11 mouse cellular contexts compared by ENCODE assay signal in genomic region chr7:19065896-19066295, GRCm38 (mm10). TPM values are rescaled to one million over a fixed set of nuclear protein-coding genes. Genes with fewer than 3 reads are reported as not detected.
DNase-seq lines count a peak whose midpoint lies in the region; ATAC-seq lines count a peak whose summit lies in the region.
"Had no signal": no experiment of that assay in that cellular context is flagged by ENCODE, and none has a peak within 500 bp of the region (broad histone marks: within the 10 kb centered on the region; RNA-seq: fewer than 3 reads in every experiment).

No protein-coding gene starts in this region.

- H3K9ac ChIP-seq in hindbrain, embryonic 12.5 days = no peak overlapping the region
- no peak overlapping the region for H3K9ac ChIP-seq in neural tube, embryonic 12.5 days
- H3K9ac ChIP-seq in intestine, embryonic 16.5 days (ENCODE audit: low read depth, low read length) = 0 out of 2 replicates have a peak overlapping the region, but pooled peaks have one; percentile 37
- no peak overlapping the region for H3K9ac ChIP-seq in stomach, embryonic 16.5 days (ENCODE audit: low read length)

- 47% methylated on average over 13 of the region's 13 CpGs for WGBS in hindbrain, embryonic 12.5 days
- 47% methylated on average over 13 of the region's 13 CpGs for WGBS in hindbrain, embryonic 10.5 days
- 45% methylated on average over 13 of the region's 13 CpGs for WGBS in neural tube, embryonic 12.5 days
- WGBS in intestine, embryonic 16.5 days = 45% methylated on average over 13 of the region's 13 CpGs
- WGBS in stomach, embryonic 16.5 days = 37% methylated on average over 13 of the region's 13 CpGs

- no peak for ATAC-seq in hindbrain, embryonic 12.5 days (ENCODE audit: low FRiP score)
- ATAC-seq in neural tube, embryonic 12.5 days (ENCODE audit: low FRiP score, low read depth) = no peak
- ATAC-seq in intestine, embryonic 16.5 days = no peak
- no peak for ATAC-seq in stomach, embryonic 16.5 days (ENCODE audit: insufficient read depth, low FRiP score)
- ATAC-seq: lung, postnatal 0 days had no signal

- peaks cover 41% of the 10 kb centered on the region for H3K27me3 ChIP-seq in hindbrain, embryonic 12.5 days
- H3K27me3 ChIP-seq in hindbrain, embryonic 10.5 days (ENCODE audit: insufficient read depth, poor library complexity, severe bottlenecking) = peaks cover 47% of the 10 kb centered on the region
- H3K27me3 ChIP-seq in neural tube, embryonic 12.5 days (replicated peaks) = peaks cover 33% of the 10 kb centered on the region
- H3K27me3 ChIP-seq in intestine, embryonic 16.5 days (replicated peaks; ENCODE audit: control insufficient read depth, insufficient read depth, low read length) = peaks cover 30% of the 10 kb centered on the region
- peaks cover 28% of the 10 kb centered on the region for H3K27me3 ChIP-seq in stomach, embryonic 16.5 days (ENCODE audit: control insufficient read depth, insufficient read depth, low read length)

- H3K36me3 ChIP-seq in hindbrain, embryonic 12.5 days = no peaks in the 10 kb centered on the region
- no peaks in the 10 kb centered on the region for H3K36me3 ChIP-seq in hindbrain, embryonic 10.5 days
- H3K36me3 ChIP-seq in neural tube, embryonic 12.5 days = no peaks in the 10 kb centered on the region
- no peaks in the 10 kb centered on the region for H3K36me3 ChIP-seq in intestine, embryonic 16.5 days (ENCODE audit: control insufficient read depth, insufficient read depth, low read length)
- no peaks in the 10 kb centered on the region for H3K36me3 ChIP-seq in stomach, embryonic 16.5 days (ENCODE audit: control insufficient read depth, insufficient read depth, low read length)

- H3K4me2 ChIP-seq in hindbrain, embryonic 12.5 days (replicated peaks) = no peak overlapping the region; the same call in 1 of the 2 replicates
- 0 out of 2 replicates have a peak overlapping the region, but pooled peaks have one; percentile 14 for H3K4me2 ChIP-seq in neural tube, embryonic 12.5 days (replicated peaks)
- no peak overlapping the region for H3K4me2 ChIP-seq in intestine, embryonic 16.5 days (ENCODE audit: low read depth, low read length)
- peak overlapping the region; percentile 29; the same call in 1 of the 2 replicates for H3K4me2 ChIP-seq in stomach, embryonic 16.5 days (ENCODE audit: low read depth, low read length)

- 0 out of 2 replicates have a peak, but pooled peaks cover 8% of the 10 kb centered on the region for H3K9me3 ChIP-seq in hindbrain, embryonic 12.5 days (replicated peaks)
- peaks cover 9% of the 10 kb centered on the region; the same call in 1 of the 2 replicates for H3K9me3 ChIP-seq in hindbrain, embryonic 10.5 days
- no peaks in the 10 kb centered on the region for H3K9me3 ChIP-seq in neural tube, embryonic 12.5 days
- no peaks in the 10 kb centered on the region for H3K9me3 ChIP-seq in intestine, embryonic 16.5 days (ENCODE audit: control insufficient read depth, low read length)
- no peaks in the 10 kb centered on the region for H3K9me3 ChIP-seq in stomach, embryonic 16.5 days (replicated peaks; ENCODE audit: control insufficient read depth, low read length)

- no peak overlapping the region for H3K27ac ChIP-seq in hindbrain, embryonic 12.5 days
- no peak overlapping the region for H3K27ac ChIP-seq in hindbrain, embryonic 10.5 days
- no peak overlapping the region for H3K27ac ChIP-seq in neural tube, embryonic 12.5 days
- H3K27ac ChIP-seq in intestine, embryonic 16.5 days (ENCODE audit: low read length) = no peak overlapping the region
- no peak overlapping the region for H3K27ac ChIP-seq in stomach, embryonic 16.5 days (ENCODE audit: low read length)

- H3K4me1 ChIP-seq in hindbrain, embryonic 12.5 days = no peaks in the 10 kb centered on the region
- no peaks in the 10 kb centered on the region for H3K4me1 ChIP-seq in hindbrain, embryonic 10.5 days (replicated peaks)
- no peaks in the 10 kb centered on the region for H3K4me1 ChIP-seq in neural tube, embryonic 12.5 days
- no peaks in the 10 kb centered on the region for H3K4me1 ChIP-seq in intestine, embryonic 16.5 days (ENCODE audit: control insufficient read depth, insufficient read depth, low read length)
- H3K4me1 ChIP-seq in stomach, embryonic 16.5 days (ENCODE audit: control insufficient read depth, insufficient read depth, low read length) = no peaks in the 10 kb centered on the region

- no peak for DNase-seq in hindbrain, embryonic 10.5 days (ENCODE audit: low spot score)
- DNase-seq in neural tube, embryonic 10.5 days (ENCODE audit: extremely low spot score, low spot score) = no peak
- DNase-seq in cerebellum, postnatal 10 days = no peak
- no peak for DNase-seq in thymus, postnatal 36 days
- DNase-seq: layer of hippocampus, postnatal 36 days; thymus, postnatal 4 days had no signal

- peak overlapping the region; percentile 7; the same call in 1 of the 2 replicates for H3K4me3 ChIP-seq in hindbrain, embryonic 12.5 days
- H3K4me3 ChIP-seq in hindbrain, embryonic 10.5 days = no peak overlapping the region
- no peak overlapping the region for H3K4me3 ChIP-seq in neural tube, embryonic 12.5 days
- H3K4me3 ChIP-seq in intestine, embryonic 16.5 days (ENCODE audit: low read length) = no peak overlapping the region
- peak overlapping the region; percentile 14; the same call in 1 of the 2 replicates for H3K4me3 ChIP-seq in stomach, embryonic 16.5 days (replicated peaks; ENCODE audit: low read length)

RNA-seq across cellular contexts. Expression of gene Dmwd, which starts 10.1 kb away (rescaled TPM):
- 20.1 and 23.6 TPM in 2 replicates for polyA plus RNA-seq in hindbrain, embryonic 12.5 days (2016; fragmentation: Nextera tagmentation; extraction: Ambion mirVana)
- 16.6 and 20.7 TPM in 2 replicates for polyA plus RNA-seq in hindbrain, embryonic 10.5 days (2016; fragmentation: Nextera tagmentation; extraction: Ambion mirVana)
- polyA plus RNA-seq in neural tube, embryonic 12.5 days (2016; fragmentation: Nextera tagmentation; extraction: Ambion mirVana) = 29.6 and 30.7 TPM in 2 replicates
- polyA plus RNA-seq in intestine, embryonic 16.5 days (2015; fragmentation: Nextera tagmentation; extraction: Ambion mirVana) = 6.4 and 6.7 TPM in 2 replicates
- 7.7 and 8.3 TPM in 2 replicates for polyA plus RNA-seq in stomach, embryonic 16.5 days (2015; fragmentation: Nextera tagmentation; extraction: Ambion mirVana)

RNA-seq across cellular contexts. Expression of gene Rsph6a, which starts 11.4 kb away (rescaled TPM):
- polyA plus RNA-seq in hindbrain, embryonic 12.5 days (2016; fragmentation: Nextera tagmentation; extraction: Ambion mirVana) = not detected in 2 replicates
- polyA plus RNA-seq in hindbrain, embryonic 10.5 days (2016; fragmentation: Nextera tagmentation; extraction: Ambion mirVana) = not detected in 2 replicates
- polyA plus RNA-seq in neural tube, embryonic 12.5 days (2016; fragmentation: Nextera tagmentation; extraction: Ambion mirVana) = not detected in 2 replicates
- polyA plus RNA-seq in intestine, embryonic 16.5 days (2015; fragmentation: Nextera tagmentation; extraction: Ambion mirVana) = 0.05 TPM in 1 of 2 replicates, not detected in the other
- polyA plus RNA-seq in stomach, embryonic 16.5 days (2015; fragmentation: Nextera tagmentation; extraction: Ambion mirVana) = not detected in 2 replicates
- polyA plus RNA-seq: lung, postnatal 0 days had no signal

RNA-seq across cellular contexts. Expression of gene Dmpk, which starts 17.8 kb away (rescaled TPM):
- polyA plus RNA-seq in hindbrain, embryonic 12.5 days (2016; fragmentation: Nextera tagmentation; extraction: Ambion mirVana) = 13.4 and 14.6 TPM in 2 replicates
- polyA plus RNA-seq in hindbrain, embryonic 10.5 days (2016; fragmentation: Nextera tagmentation; extraction: Ambion mirVana) = 9.9 and 10.2 TPM in 2 replicates
- polyA plus RNA-seq in neural tube, embryonic 12.5 days (2016; fragmentation: Nextera tagmentation; extraction: Ambion mirVana) = 13.7 and 18.2 TPM in 2 replicates
- polyA plus RNA-seq in intestine, embryonic 16.5 days (2015; fragmentation: Nextera tagmentation; extraction: Ambion mirVana) = 54.6 and 59.3 TPM in 2 replicates
- polyA plus RNA-seq in stomach, embryonic 16.5 days (2015; fragmentation: Nextera tagmentation; extraction: Ambion mirVana) = 84.7 and 98.1 TPM in 2 replicates

RNA-seq across cellular contexts. Expression of gene Six5, which starts 28.5 kb away (rescaled TPM):
- 9.1 and 9.7 TPM in 2 replicates for polyA plus RNA-seq in hindbrain, embryonic 12.5 days (2016; fragmentation: Nextera tagmentation; extraction: Ambion mirVana)
- 7.4 and 8.4 TPM in 2 replicates for polyA plus RNA-seq in hindbrain, embryonic 10.5 days (2016; fragmentation: Nextera tagmentation; extraction: Ambion mirVana)
- polyA plus RNA-seq in neural tube, embryonic 12.5 days (2016; fragmentation: Nextera tagmentation; extraction: Ambion mirVana) = 4.5 and 5.2 TPM in 2 replicates
- polyA plus RNA-seq in intestine, embryonic 16.5 days (2015; fragmentation: Nextera tagmentation; extraction: Ambion mirVana) = 7.3 and 7.5 TPM in 2 replicates
- 8.8 and 10.4 TPM in 2 replicates for polyA plus RNA-seq in stomach, embryonic 16.5 days (2015; fragmentation: Nextera tagmentation; extraction: Ambion mirVana)

RNA-seq across cellular contexts. Expression of gene Sympk, which starts 41.7 kb away (rescaled TPM):
- 47.0 and 50.8 TPM in 2 replicates for polyA plus RNA-seq in hindbrain, embryonic 12.5 days (2016; fragmentation: Nextera tagmentation; extraction: Ambion mirVana)
- 45.9 and 57.2 TPM in 2 replicates for polyA plus RNA-seq in hindbrain, embryonic 10.5 days (2016; fragmentation: Nextera tagmentation; extraction: Ambion mirVana)
- 46.9 and 47.3 TPM in 2 replicates for polyA plus RNA-seq in neural tube, embryonic 12.5 days (2016; fragmentation: Nextera tagmentation; extraction: Ambion mirVana)
- 23.5 and 24.1 TPM in 2 replicates for polyA plus RNA-seq in intestine, embryonic 16.5 days (2015; fragmentation: Nextera tagmentation; extraction: Ambion mirVana)
- 20.2 and 22.5 TPM in 2 replicates for polyA plus RNA-seq in stomach, embryonic 16.5 days (2015; fragmentation: Nextera tagmentation; extraction: Ambion mirVana)

Comparison
In these comparisons a context has a peak if more than half of its experiments do, and no peak if none do; other contexts are left out.
1. H3K4me3 ChIP-seq: peak in hindbrain, embryonic 12.5 days (single experiment) and stomach, embryonic 16.5 days (single experiment); none in hindbrain, embryonic 10.5 days (single experiment), neural tube, embryonic 12.5 days (single experiment) and intestine, embryonic 16.5 days (single experiment).
2. H3K4me2 ChIP-seq: peak in neural tube, embryonic 12.5 days (single experiment) and stomach, embryonic 16.5 days (single experiment); none in hindbrain, embryonic 12.5 days (single experiment) and intestine, embryonic 16.5 days (single experiment).